Mouse (Mus musculus): ENCODE measurements around the gene Ndufa11. TPM values are rescaled to one million over a fixed set of nuclear protein-coding genes. Genes with fewer than 3 reads are reported as not detected.

The Ndufa11 gene
- polyA plus RNA-seq (2021; fragmentation: Nextera tagmentation) = 1,051 and 1,264 TPM in 2 replicates
- long read RNA-seq, experiment 1, transcript Ndufa11-204 (4 exons, 493 nt) = minor isoform, 11 of 353 reads
- long read RNA-seq, experiment 1, transcript Ndufa11-201 (4 exons, 545 nt) = major isoform, 325 of 353 reads
- long read RNA-seq, experiment 1, partial matches to known transcripts = 4 of 353 reads
- long read RNA-seq, experiment 1, other reads (novel, unspliced or antisense) = 13 of 353 reads
- long read RNA-seq, experiment 2, transcript Ndufa11-201 (4 exons, 545 nt) = major isoform, 43 of 53 reads
- long read RNA-seq, experiment 2, partial matches to known transcripts = 2 of 53 reads
- long read RNA-seq, experiment 2, other reads (novel, unspliced or antisense) = 3 of 53 reads

GRCm38 (mm10) chr17:56717363-56718058 lies at the start of gene Ndufa11, which contains the start of gene Vmac:
TSS of gene Ndufa11 (plus strand) at chr17:56717767.
TSS of gene Vmac (minus strand) at chr17:56718022.

GRCm38 (mm10) chr17:56672941-56673646 lies 44.5 kb upstream of the Ndufa11 start, which contains the start of gene Ranbp3:
TSS of gene Ranbp3 (plus strand) at chr17:56673294.

GRCm38 (mm10) chr17:56757416-56758123 lies 40.0 kb downstream of the Ndufa11 start, which contains the start of gene Nrtn:
TSS of gene Nrtn (minus strand) at chr17:56757530.

GRCm38 (mm10) chr17:56764474-56765354 lies 47.1 kb downstream of the Ndufa11 start, which contains the start of gene Dus3l:
TSS of gene Dus3l (plus strand) at chr17:56764757.

GRCm38 (mm10) chr17:56769950-56770349 lies 52.4 kb downstream of the Ndufa11 start, which contains the start of gene Prr22:
TSS of gene Prr22 (plus strand) at chr17:56770250.

Other genes starting within 250 kb of the Ndufa11 start
- 187 and 245 TPM in 2 replicates for gene Ptprs, start 241.3 kb upstream of the Ndufa11 start, polyA plus RNA-seq (2021; fragmentation: Nextera tagmentation)
- not detected in 2 replicates for gene Znrf4, start 205.3 kb upstream of the Ndufa11 start, polyA plus RNA-seq (2021; fragmentation: Nextera tagmentation)
- gene Gm20219, start 163.4 kb upstream of the Ndufa11 start, polyA plus RNA-seq (2021; fragmentation: Nextera tagmentation) = not detected in 2 replicates
- 13.1 and 13.4 TPM in 2 replicates for gene Safb2, start 133.2 kb upstream of the Ndufa11 start, polyA plus RNA-seq (2021; fragmentation: Nextera tagmentation)
- 30.7 and 35.0 TPM in 2 replicates for gene Safb, start 132.9 kb upstream of the Ndufa11 start, polyA plus RNA-seq (2021; fragmentation: Nextera tagmentation)
- 467 and 517 TPM in 2 replicates for gene 2410015M20Rik, start 108.0 kb upstream of the Ndufa11 start, polyA plus RNA-seq (2021; fragmentation: Nextera tagmentation)
- 1,865 and 1,904 TPM in 2 replicates for gene Rpl36, start 104.4 kb upstream of the Ndufa11 start, polyA plus RNA-seq (2021; fragmentation: Nextera tagmentation)
- gene Lonp1, start 90.9 kb upstream of the Ndufa11 start, polyA plus RNA-seq (2021; fragmentation: Nextera tagmentation) = 31.6 and 34.6 TPM in 2 replicates
- 0.30 and 0.35 TPM in 2 replicates for gene Catsperd, start 89.6 kb upstream of the Ndufa11 start, polyA plus RNA-seq (2021; fragmentation: Nextera tagmentation)
- 48.4 and 49.1 TPM in 2 replicates for gene Ranbp3, start 44.5 kb upstream of the Ndufa11 start, polyA plus RNA-seq (2021; fragmentation: Nextera tagmentation)
- 9.7 and 10.4 TPM in 2 replicates for gene Vmac, start 255 bp downstream of the Ndufa11 start, polyA plus RNA-seq (2021; fragmentation: Nextera tagmentation)
- 4.1 and 4.4 TPM in 2 replicates for gene Nrtn, start 39.8 kb downstream of the Ndufa11 start, polyA plus RNA-seq (2021; fragmentation: Nextera tagmentation)
- 22.2 and 22.6 TPM in 2 replicates for gene Dus3l, start 47.0 kb downstream of the Ndufa11 start, polyA plus RNA-seq (2021; fragmentation: Nextera tagmentation)
- gene Prr22, start 52.5 kb downstream of the Ndufa11 start, polyA plus RNA-seq (2021; fragmentation: Nextera tagmentation) = 0.14 TPM in 1 of 2 replicates, not detected in the other
- 1.8 and 2.1 TPM in 2 replicates for gene Rfx2, start 113.2 kb downstream of the Ndufa11 start, polyA plus RNA-seq (2021; fragmentation: Nextera tagmentation)
- not detected in 2 replicates for gene Acsbg2, start 156.7 kb downstream of the Ndufa11 start, polyA plus RNA-seq (2021; fragmentation: Nextera tagmentation)
- gene 1700061G19Rik, start 157.7 kb downstream of the Ndufa11 start, polyA plus RNA-seq (2021; fragmentation: Nextera tagmentation) = 0.15 and 0.34 TPM in 2 replicates
- gene Mllt1, start 217.6 kb downstream of the Ndufa11 start, polyA plus RNA-seq (2021; fragmentation: Nextera tagmentation) = 7.0 and 7.7 TPM in 2 replicates

Measured in layer of hippocampus, adult 6 months (tissue).